In the genomic region with DNA sequence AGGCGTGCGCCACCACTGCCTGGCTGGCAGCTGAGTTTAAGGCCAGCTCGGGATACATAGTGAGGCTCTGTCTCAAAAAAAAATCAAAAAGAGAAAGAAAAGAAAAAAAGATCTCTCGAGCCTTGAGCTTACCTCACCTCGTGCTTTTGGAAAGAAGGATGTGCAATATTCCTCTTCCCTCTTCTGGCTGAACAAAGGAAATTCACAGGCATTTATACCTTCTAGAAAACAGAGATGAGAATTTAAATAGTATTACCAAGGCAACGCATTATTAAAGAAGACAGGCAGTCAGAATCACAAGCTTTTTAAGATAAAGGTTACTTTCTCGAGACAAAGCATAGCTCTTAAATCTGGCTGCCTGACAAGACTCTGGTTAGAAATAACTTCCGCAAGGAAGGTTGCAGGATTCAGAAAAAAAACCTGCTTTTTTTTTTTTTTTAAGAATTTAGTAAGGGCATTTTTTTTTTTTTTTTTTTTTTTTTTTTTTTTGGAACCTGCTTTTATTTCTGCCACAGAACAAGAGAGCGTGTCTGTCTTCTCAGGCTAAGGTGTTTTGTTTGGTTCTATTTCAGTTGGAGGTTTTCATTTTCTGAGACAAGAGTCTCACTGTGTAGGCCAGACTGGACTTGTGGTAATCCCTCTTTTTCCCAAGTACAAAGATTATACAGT, we compare ENCODE assay signal across 22 mouse cellular contexts. TPM values are rescaled to one million over a fixed set of nuclear protein-coding genes. Genes with fewer than 3 reads are reported as not detected.
DNase-seq lines count a peak whose midpoint lies in the region; ATAC-seq lines count a peak whose summit lies in the region.
"Had no signal": no experiment of that assay in that cellular context is flagged by ENCODE, and none has a peak within 500 bp of the region (broad histone marks: within the 10 kb centered on the region; RNA-seq: fewer than 3 reads in every experiment).

No protein-coding gene starts in this region.

- no peak for DNase-seq in forebrain, embryonic 10.5 days (ENCODE audit: extremely low spot score, low spot score)
- DNase-seq in midbrain, embryonic 11.5 days (ENCODE audit: low spot score, missing footprints) = no peak
- peak; percentile 58 for DNase-seq in telencephalon, adult 2 months (ENCODE audit: low read depth, low spot score)
- no peak for DNase-seq in left cerebral cortex, postnatal 36 days (ENCODE audit: low spot score in 2 of 2)
- DNase-seq: cerebellum, adult 9-11 months; heart, adult 11 months; kidney, adult 18-20 months; kidney, postnatal 10 days; lung, adult 18-20 months; lung, postnatal 36 days; right cerebral cortex, postnatal 4 days had no signal

- WGBS in forebrain, embryonic 15.5 days = 37% methylated on average over 9 of the region's 9 CpGs
- 73% methylated on average over 9 of the region's 9 CpGs for WGBS in forebrain, embryonic 10.5 days
- 34% methylated on average over 9 of the region's 9 CpGs for WGBS in midbrain, embryonic 13.5 days
- WGBS in midbrain, embryonic 11.5 days = 54% methylated on average over 9 of the region's 9 CpGs
- WGBS in embryonic facial prominence, embryonic 15.5 days = 54% methylated on average over 9 of the region's 9 CpGs
- whole genome bisulfite sequencing in kidney, embryonic 15.5 days = 63% methylated on average over 9 of the region's 9 CpGs

- no peak overlapping the region for H3K9ac ChIP-seq in forebrain, embryonic 15.5 days (replicated peaks)
- no peak overlapping the region for H3K9ac ChIP-seq in midbrain, embryonic 13.5 days (replicated peaks)
- H3K9ac ChIP-seq in midbrain, embryonic 11.5 days (ENCODE audit: low read length) = no peak overlapping the region
- no peak overlapping the region for H3K9ac ChIP-seq in embryonic facial prominence, embryonic 15.5 days
- no peak overlapping the region for H3K9ac ChIP-seq in kidney, embryonic 15.5 days
- H3K9ac ChIP-seq: embryonic facial prominence, embryonic 12.5 days; heart, embryonic 12.5 days; neural tube, embryonic 15.5 days had no signal

- no peaks in the 10 kb centered on the region for H3K9me3 ChIP-seq in forebrain, embryonic 15.5 days
- no peaks in the 10 kb centered on the region for H3K9me3 ChIP-seq in forebrain, embryonic 10.5 days
- no peaks in the 10 kb centered on the region for H3K9me3 ChIP-seq in midbrain, embryonic 13.5 days
- H3K9me3 ChIP-seq in midbrain, embryonic 11.5 days (ENCODE audit: control insufficient read depth, low read length) = no peaks in the 10 kb centered on the region
- no peaks in the 10 kb centered on the region for H3K9me3 ChIP-seq in embryonic facial prominence, embryonic 15.5 days (replicated peaks)
- H3K9me3 ChIP-seq in kidney, embryonic 15.5 days (replicated peaks) = no peaks in the 10 kb centered on the region
- H3K9me3 ChIP-seq: embryonic facial prominence, embryonic 12.5 days; heart, embryonic 12.5 days; neural tube, embryonic 15.5 days had no signal

- intact Hi-C loops in left cerebral cortex, postnatal 36 days (cut with DNase I) = no loop called here

- no peak overlapping the region for H3K4me2 ChIP-seq in forebrain, embryonic 15.5 days (replicated peaks)
- no peak overlapping the region for H3K4me2 ChIP-seq in midbrain, embryonic 13.5 days (replicated peaks)
- H3K4me2 ChIP-seq in midbrain, embryonic 11.5 days = no peak overlapping the region
- H3K4me2 ChIP-seq in embryonic facial prominence, embryonic 15.5 days (replicated peaks) = no peak overlapping the region
- no peak overlapping the region for H3K4me2 ChIP-seq in kidney, embryonic 15.5 days
- H3K4me2 ChIP-seq: embryonic facial prominence, embryonic 12.5 days; heart, embryonic 12.5 days; liver, embryonic 11.5 days; neural tube, embryonic 15.5 days had no signal

- H3K27ac ChIP-seq in forebrain, embryonic 15.5 days (replicated peaks) = peak overlapping the region; percentile 75
- H3K27ac ChIP-seq in forebrain, embryonic 10.5 days = no peak overlapping the region
- H3K27ac ChIP-seq in midbrain, embryonic 13.5 days = 0 out of 2 replicates have a peak overlapping the region, but pooled peaks have one; percentile 30
- H3K27ac ChIP-seq in midbrain, embryonic 11.5 days (ENCODE audit: low read depth, low read length) = no peak overlapping the region
- 0 out of 2 replicates have a peak overlapping the region, but pooled peaks have one; percentile 14 for H3K27ac ChIP-seq in embryonic facial prominence, embryonic 15.5 days (replicated peaks)
- H3K27ac ChIP-seq in kidney, embryonic 15.5 days = no peak overlapping the region
- H3K27ac ChIP-seq: embryonic facial prominence, embryonic 12.5 days; neural tube, embryonic 15.5 days had no signal

- no peaks in the 10 kb centered on the region for H3K36me3 ChIP-seq in forebrain, embryonic 15.5 days
- H3K36me3 ChIP-seq in forebrain, embryonic 10.5 days (replicated peaks) = no peaks in the 10 kb centered on the region
- H3K36me3 ChIP-seq in midbrain, embryonic 13.5 days = no peaks in the 10 kb centered on the region
- H3K36me3 ChIP-seq in midbrain, embryonic 11.5 days (ENCODE audit: control insufficient read depth, insufficient read depth, low read length) = no peaks in the 10 kb centered on the region
- no peaks in the 10 kb centered on the region for H3K36me3 ChIP-seq in embryonic facial prominence, embryonic 15.5 days
- no peaks in the 10 kb centered on the region for H3K36me3 ChIP-seq in kidney, embryonic 15.5 days
- H3K36me3 ChIP-seq: embryonic facial prominence, embryonic 12.5 days; heart, embryonic 12.5 days; neural tube, embryonic 15.5 days had no signal

- no peaks in the 10 kb centered on the region for H3K27me3 ChIP-seq in forebrain, embryonic 15.5 days
- H3K27me3 ChIP-seq in forebrain, embryonic 10.5 days (ENCODE audit: poor library complexity, severe bottlenecking) = no peaks in the 10 kb centered on the region
- no peaks in the 10 kb centered on the region for H3K27me3 ChIP-seq in midbrain, embryonic 13.5 days
- no peaks in the 10 kb centered on the region for H3K27me3 ChIP-seq in midbrain, embryonic 11.5 days (ENCODE audit: control insufficient read depth, insufficient read depth, low read length)
- no peaks in the 10 kb centered on the region for H3K27me3 ChIP-seq in embryonic facial prominence, embryonic 15.5 days
- no peaks in the 10 kb centered on the region for H3K27me3 ChIP-seq in kidney, embryonic 15.5 days
- H3K27me3 ChIP-seq: embryonic facial prominence, embryonic 12.5 days; heart, embryonic 12.5 days; neural tube, embryonic 15.5 days had no signal

- H3K4me3 ChIP-seq in forebrain, embryonic 15.5 days = no peak overlapping the region
- H3K4me3 ChIP-seq in forebrain, embryonic 10.5 days = no peak overlapping the region
- no peak overlapping the region for H3K4me3 ChIP-seq in midbrain, embryonic 13.5 days (replicated peaks)
- H3K4me3 ChIP-seq in midbrain, embryonic 11.5 days (ENCODE audit: low read depth, low read length) = no peak overlapping the region
- H3K4me3 ChIP-seq in embryonic facial prominence, embryonic 15.5 days (replicated peaks) = no peak overlapping the region
- H3K4me3 ChIP-seq in kidney, embryonic 15.5 days (replicated peaks) = no peak overlapping the region
- H3K4me3 ChIP-seq: embryonic facial prominence, embryonic 12.5 days; heart, embryonic 12.5 days; neural tube, embryonic 15.5 days had no signal

- ATAC-seq in forebrain, embryonic 15.5 days (replicated peaks) = no peak; the same call in 1 of the 2 replicates
- no peak for ATAC-seq in midbrain, embryonic 13.5 days
- no peak for ATAC-seq in midbrain, embryonic 11.5 days (ENCODE audit: low FRiP score)
- ATAC-seq in embryonic facial prominence, embryonic 15.5 days (ENCODE audit: insufficient number of reproducible peaks, low FRiP score, low TSS enrichment, low read depth) = no peak
- no peak for ATAC-seq in kidney, embryonic 15.5 days (replicated peaks; ENCODE audit: low FRiP score)

- peaks cover 5% of the 10 kb centered on the region; the same call in 1 of the 2 replicates for H3K4me1 ChIP-seq in forebrain, embryonic 15.5 days
- H3K4me1 ChIP-seq in forebrain, embryonic 10.5 days = peaks cover 7% of the 10 kb centered on the region; the same call in 1 of the 2 replicates
- H3K4me1 ChIP-seq in midbrain, embryonic 13.5 days (replicated peaks) = no peaks in the 10 kb centered on the region
- H3K4me1 ChIP-seq in midbrain, embryonic 11.5 days (ENCODE audit: control insufficient read depth, insufficient read depth, low read length) = no peaks in the 10 kb centered on the region
- no peaks in the 10 kb centered on the region for H3K4me1 ChIP-seq in embryonic facial prominence, embryonic 15.5 days
- H3K4me1 ChIP-seq in kidney, embryonic 15.5 days = no peaks in the 10 kb centered on the region
- H3K4me1 ChIP-seq: embryonic facial prominence, embryonic 12.5 days; heart, embryonic 12.5 days; neural tube, embryonic 15.5 days had no signal

RNA-seq across cellular contexts. Expression of a gene that starts 28.4 kb away (rescaled TPM):
- polyA plus RNA-seq in forebrain, embryonic 15.5 days (2015; fragmentation: Nextera tagmentation; extraction: Ambion mirVana) = 5.1 and 5.4 TPM in 2 replicates
- polyA plus RNA-seq in forebrain, embryonic 10.5 days (2016; fragmentation: Nextera tagmentation; extraction: Ambion mirVana) = not detected in 2 replicates
- polyA plus RNA-seq in midbrain, embryonic 13.5 days (2015; fragmentation: Nextera tagmentation; extraction: Ambion mirVana) = 0.31 and 0.58 TPM in 2 replicates
- 0.04 TPM in 2 replicates for polyA plus RNA-seq in midbrain, embryonic 11.5 days (2014; fragmentation: Nextera tagmentation; extraction: Ambion mirVana)
- polyA plus RNA-seq in embryonic facial prominence, embryonic 15.5 days (2015; fragmentation: Nextera tagmentation; extraction: Ambion mirVana) = 0.76 and 0.83 TPM in 2 replicates
- total RNA-seq in left cerebral cortex, postnatal 36 days (2021) = 100 to 1,000 TPM; 157 to 166 TPM
- 0.06 and 0.14 TPM in 2 replicates for polyA plus RNA-seq in kidney, embryonic 15.5 days (2015; fragmentation: Nextera tagmentation; extraction: Ambion mirVana)
- total RNA-seq: gastrocnemius, adult 8-10 months; heart, postnatal 25 days had no signal
- polyA plus RNA-seq: heart, embryonic 12.5 days had no signal

RNA-seq across cellular contexts. Expression of a gene that starts 31.2 kb away (rescaled TPM):
- polyA plus RNA-seq in forebrain, embryonic 15.5 days (2015; fragmentation: Nextera tagmentation; extraction: Ambion mirVana) = 164 and 171 TPM in 2 replicates
- 136 and 149 TPM in 2 replicates for polyA plus RNA-seq in forebrain, embryonic 10.5 days (2016; fragmentation: Nextera tagmentation; extraction: Ambion mirVana)
- 151 and 153 TPM in 2 replicates for polyA plus RNA-seq in midbrain, embryonic 13.5 days (2015; fragmentation: Nextera tagmentation; extraction: Ambion mirVana)
- 139 and 142 TPM in 2 replicates for polyA plus RNA-seq in midbrain, embryonic 11.5 days (2014; fragmentation: Nextera tagmentation; extraction: Ambion mirVana)
- 122 and 128 TPM in 2 replicates for polyA plus RNA-seq in embryonic facial prominence, embryonic 15.5 days (2015; fragmentation: Nextera tagmentation; extraction: Ambion mirVana)
- 100 to 1,000 TPM; 151 to 173 TPM for total RNA-seq in left cerebral cortex, postnatal 36 days (2021)
- 115 and 123 TPM in 2 replicates for polyA plus RNA-seq in kidney, embryonic 15.5 days (2015; fragmentation: Nextera tagmentation; extraction: Ambion mirVana)

RNA-seq across cellular contexts. Expression of a gene that starts 43.6 kb away (rescaled TPM):
- polyA plus RNA-seq in forebrain, embryonic 15.5 days (2015; fragmentation: Nextera tagmentation; extraction: Ambion mirVana) = 96.5 and 97.4 TPM in 2 replicates
- 120 and 126 TPM in 2 replicates for polyA plus RNA-seq in forebrain, embryonic 10.5 days (2016; fragmentation: Nextera tagmentation; extraction: Ambion mirVana)
- 89.1 and 93.4 TPM in 2 replicates for polyA plus RNA-seq in midbrain, embryonic 13.5 days (2015; fragmentation: Nextera tagmentation; extraction: Ambion mirVana)
- polyA plus RNA-seq in midbrain, embryonic 11.5 days (2014; fragmentation: Nextera tagmentation; extraction: Ambion mirVana) = 74.2 and 83.7 TPM in 2 replicates
- polyA plus RNA-seq in embryonic facial prominence, embryonic 15.5 days (2015; fragmentation: Nextera tagmentation; extraction: Ambion mirVana) = 89.0 and 90.8 TPM in 2 replicates
- 10 to 100 TPM; 50.8 to 55.2 TPM for total RNA-seq in left cerebral cortex, postnatal 36 days (2021)
- 90.1 and 94.2 TPM in 2 replicates for polyA plus RNA-seq in kidney, embryonic 15.5 days (2015; fragmentation: Nextera tagmentation; extraction: Ambion mirVana)

RNA-seq across cellular contexts. Expression of a gene that starts 48.5 kb away (rescaled TPM):
- polyA plus RNA-seq in forebrain, embryonic 15.5 days (2015; fragmentation: Nextera tagmentation; extraction: Ambion mirVana) = 1.5 and 2.5 TPM in 2 replicates
- 3.4 and 3.7 TPM in 2 replicates for polyA plus RNA-seq in forebrain, embryonic 10.5 days (2016; fragmentation: Nextera tagmentation; extraction: Ambion mirVana)
- 2.2 and 2.5 TPM in 2 replicates for polyA plus RNA-seq in midbrain, embryonic 13.5 days (2015; fragmentation: Nextera tagmentation; extraction: Ambion mirVana)
- 1.5 and 2.7 TPM in 2 replicates for polyA plus RNA-seq in midbrain, embryonic 11.5 days (2014; fragmentation: Nextera tagmentation; extraction: Ambion mirVana)
- polyA plus RNA-seq in embryonic facial prominence, embryonic 15.5 days (2015; fragmentation: Nextera tagmentation; extraction: Ambion mirVana) = 0.70 and 1.2 TPM in 2 replicates
- total RNA-seq in left cerebral cortex, postnatal 36 days (2021) = 1 to 10 TPM in 1 of 2 experiments, not detected in 1; 3.4 TPM
- 2.0 and 2.6 TPM in 2 replicates for polyA plus RNA-seq in kidney, embryonic 15.5 days (2015; fragmentation: Nextera tagmentation; extraction: Ambion mirVana)
- total RNA-seq: gastrocnemius, adult 8-10 months; heart, postnatal 25 days had no signal
- polyA plus RNA-seq: cortical plate, adult 2 months had no signal

RNA-seq across cellular contexts. Expression of a gene that starts 49.2 kb away (rescaled TPM):
- 130 and 133 TPM in 2 replicates for polyA plus RNA-seq in forebrain, embryonic 15.5 days (2015; fragmentation: Nextera tagmentation; extraction: Ambion mirVana)
- 86.8 and 87.8 TPM in 2 replicates for polyA plus RNA-seq in forebrain, embryonic 10.5 days (2016; fragmentation: Nextera tagmentation; extraction: Ambion mirVana)
- 121 and 127 TPM in 2 replicates for polyA plus RNA-seq in midbrain, embryonic 13.5 days (2015; fragmentation: Nextera tagmentation; extraction: Ambion mirVana)
- polyA plus RNA-seq in midbrain, embryonic 11.5 days (2014; fragmentation: Nextera tagmentation; extraction: Ambion mirVana) = 85.6 and 94.7 TPM in 2 replicates
- 168 and 175 TPM in 2 replicates for polyA plus RNA-seq in embryonic facial prominence, embryonic 15.5 days (2015; fragmentation: Nextera tagmentation; extraction: Ambion mirVana)
- total RNA-seq in left cerebral cortex, postnatal 36 days (2021) = 10 to 100 TPM; 57.9 to 81.8 TPM
- 132 and 145 TPM in 2 replicates for polyA plus RNA-seq in kidney, embryonic 15.5 days (2015; fragmentation: Nextera tagmentation; extraction: Ambion mirVana)

Comparison
In these comparisons a context has a peak if more than half of its experiments do, and no peak if none do; other contexts are left out.
1. H3K27ac ChIP-seq: peak in forebrain, embryonic 15.5 days (single experiment), midbrain, embryonic 13.5 days (single experiment) and embryonic facial prominence, embryonic 15.5 days (single experiment); none in forebrain, embryonic 10.5 days (single experiment), midbrain, embryonic 11.5 days (single experiment) and kidney, embryonic 15.5 days (single experiment).